Mouse (Mus musculus): Measurements from ENCODE around the gene Dkk1. TPM values are rescaled to one million over a fixed set of nuclear protein-coding genes. Genes with fewer than 3 reads are reported as not detected.

Dkk1 gene
- polyA plus RNA-seq (2012; rRNA removed) = 3.0 and 4.3 TPM in 2 replicates

GRCm38 (mm10) chr19:30549044-30549853 is at the start of gene Dkk1:
Dkk1 (minus strand) TSS chr19:30549665.

